Mouse (Mus musculus) small intestine, adult 2 months (tissue): ENCODE results near the gene Gm20388. TPM values are rescaled to one million over a fixed set of nuclear protein-coding genes. Genes with fewer than 3 reads are reported as not detected.

Experiments used
- H3K27ac ChIP-seq: fragments of 200-500 bp; 2 replicates; pipeline ENCODE4 v1.5.1; 2012; ENCODE audit warnings: low read depth, low read length, control low read depth, inconsistent platforms; ENCODE audit not compliant: insufficient read depth
- H3K27me3 ChIP-seq: fragments of 200-500 bp; 2 replicates; pipeline ENCODE4 v1.6.1; 2012; ENCODE audit warnings: mild to moderate bottlenecking, moderate library complexity, low read length, inconsistent platforms; ENCODE audit not compliant: control insufficient read depth, insufficient read depth
- H3K36me3 ChIP-seq: fragments of 200-500 bp; 2 replicates; pipeline ENCODE4 v1.6.1; 2012; ENCODE audit warnings: mild to moderate bottlenecking, low read length, control low read depth, inconsistent platforms; ENCODE audit not compliant: control insufficient read depth, insufficient read depth
- H3K4me1 ChIP-seq: fragments of 200-500 bp; 2 replicates; pipeline ENCODE4 v1.6.1; 2012; ENCODE audit warnings: low read length, inconsistent platforms, mixed read lengths; ENCODE audit not compliant: control insufficient read depth, insufficient read depth, insufficient read length
- H3K4me3 ChIP-seq: fragments of 200-500 bp; 2 replicates; pipeline ENCODE4 v1.5.1; 2012; ENCODE audit warnings: low read depth, mild to moderate bottlenecking, control low read depth, inconsistent platforms, low read length, moderate library complexity
- CTCF ChIP-seq: fragments of 200-500 bp; IDR thresholded peaks from 2 replicates; pipeline ENCODE4 v1.5.1; 2012; ENCODE audit warnings: low read depth, mild to moderate bottlenecking, control low read depth, inconsistent platforms, low read length, moderate library complexity, mixed read lengths; ENCODE audit not compliant: insufficient replicate concordance, insufficient read length; ENCODE audit errors: extremely low read depth
- POLR2A ChIP-seq: fragments of 200-500 bp; IDR thresholded peaks from 2 replicates; pipeline ENCODE4 v1.6.1; 2012; ENCODE audit warnings: low read depth, mild to moderate bottlenecking, control low read depth, inconsistent platforms, low read length, moderate library complexity
- WGBS: fragments of 180-500 bp; shearing (Covaris S2); methylation state at CpG from one replicate; pipeline ENCODE4 v1.1.7; 2018; 5-methylcytosine and 5-hydroxymethylcytosine counted together
- polyA plus RNA-seq: library from polyadenylated mRNA; depleted of rRNA; stranded (reverse); fragments of >200 nt; gene quantifications from 2 replicates; pipeline ENCODE4 v1.2.3, GENCODE M21; 2012

Gm20388 gene
- polyA plus RNA-seq, 1 experiment: 37.3 TPM

DNA sequence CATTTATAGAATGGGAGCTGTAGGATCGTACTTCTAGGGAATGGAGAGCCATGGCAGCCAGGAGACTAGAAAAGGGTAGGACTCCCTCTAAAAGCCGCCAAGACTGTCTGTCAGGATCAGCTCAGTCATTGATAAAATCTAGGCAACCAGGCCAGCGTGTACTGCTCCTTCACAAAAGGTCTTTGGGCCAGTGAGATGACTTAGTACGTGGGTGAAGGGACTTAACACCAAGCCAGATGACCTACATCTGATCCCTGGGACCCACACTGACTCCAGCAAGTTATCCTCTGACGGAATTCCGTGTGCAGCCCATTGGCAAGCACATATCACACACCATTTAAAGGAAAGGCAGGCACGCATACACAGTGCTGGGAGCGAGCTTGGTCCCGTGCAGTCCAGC, 96.5 kb downstream of the Gm20388 start:
- TF ChIP-seq CTCF (no peak), POLR2A (no peak)
- H3K4me3 ChIP-seq: no peak overlapping the region
- no peak overlapping the region for H3K27ac ChIP-seq
- H3K36me3 ChIP-seq: no peaks in the 10 kb centered on the region
- no peaks in the 10 kb centered on the region for H3K27me3 ChIP-seq
- H3K4me1 ChIP-seq: peaks cover 4% of the 10 kb centered on the region; the same call in 1 of the 2 replicates
- 79% methylated on average over 9 of the region's 9 CpGs for WGBS

GRCm38 (mm10) chr8:120009284-120009683, 98.6 kb downstream of the Gm20388 start:
- Histone ChIP-seq H3K36me3 (no peaks in the 10 kb centered on the region), H3K27me3 (no peaks in the 10 kb centered on the region), H3K27ac (no peak overlapping the region), H3K4me1 (peaks cover 4% of the 10 kb centered on the region; the same call in 1 of the 2 replicates), H3K4me3 (no peak overlapping the region)
- WGBS: 33% methylated on average over 6 of the region's 6 CpGs
- TF ChIP-seq POLR2A: no peak
- no peak for TF ChIP-seq CTCF

DNA sequence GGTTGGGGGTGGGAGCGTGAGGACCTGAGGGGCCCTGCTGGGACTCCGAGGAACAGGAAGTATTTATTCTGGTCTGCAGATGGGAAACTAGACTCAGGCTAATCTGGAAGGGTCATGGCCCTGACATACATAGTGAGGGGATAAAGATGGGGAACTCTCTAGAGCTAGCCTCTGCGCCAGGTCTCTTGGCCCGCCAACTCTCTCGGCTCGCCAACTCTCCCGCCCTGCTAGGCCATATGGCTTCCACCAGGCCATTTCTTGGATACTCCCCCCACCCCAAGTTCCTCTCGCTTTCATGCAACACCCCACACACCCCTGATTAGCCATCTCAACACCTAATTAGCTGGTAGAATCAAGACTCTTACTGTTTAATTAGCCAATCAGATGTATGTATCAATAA, 101.8 kb downstream of the Gm20388 start:
- Histone ChIP-seq H3K27ac (no peak overlapping the region), H3K27me3 (no peaks in the 10 kb centered on the region), H3K36me3 (no peaks in the 10 kb centered on the region; the same call in 1 of the 2 replicates), H3K4me3 (no peak overlapping the region), H3K4me1 (peaks cover 3% of the 10 kb centered on the region; the same call in 1 of the 2 replicates)
- TF ChIP-seq POLR2A: no peak
- no peak for TF ChIP-seq CTCF
- 81% methylated on average over 8 of the region's 8 CpGs for WGBS

DNA sequence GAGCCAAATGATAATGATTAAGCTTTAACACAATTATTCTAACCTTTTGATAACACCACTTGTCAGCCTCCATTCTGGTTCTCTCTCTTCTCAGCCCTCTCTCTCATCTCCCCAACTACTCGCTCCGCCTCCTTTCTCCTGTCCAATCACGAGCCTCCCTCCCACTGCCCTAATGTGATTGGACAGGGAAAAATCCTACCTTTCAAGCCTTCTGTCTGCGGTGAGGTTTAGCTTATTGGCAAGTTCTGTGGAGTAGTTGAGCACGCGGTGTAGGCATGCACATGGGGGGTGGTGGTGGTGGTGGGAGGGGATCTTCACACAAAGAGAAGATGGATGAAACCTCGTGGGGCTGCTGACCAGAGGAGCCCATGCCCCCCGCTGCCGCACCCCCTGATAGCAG, 102.3 kb downstream of the Gm20388 start:
- Histone ChIP-seq H3K27ac (no peak overlapping the region), H3K4me1 (peaks cover 3% of the 10 kb centered on the region; the same call in 1 of the 2 replicates), H3K4me3 (no peak overlapping the region), H3K27me3 (no peaks in the 10 kb centered on the region), H3K36me3 (no peaks in the 10 kb centered on the region; the same call in 1 of the 2 replicates)
- 37% methylated on average over 9 of the region's 9 CpGs for WGBS
- TF ChIP-seq CTCF: no peak
- TF ChIP-seq POLR2A: no peak

DNA sequence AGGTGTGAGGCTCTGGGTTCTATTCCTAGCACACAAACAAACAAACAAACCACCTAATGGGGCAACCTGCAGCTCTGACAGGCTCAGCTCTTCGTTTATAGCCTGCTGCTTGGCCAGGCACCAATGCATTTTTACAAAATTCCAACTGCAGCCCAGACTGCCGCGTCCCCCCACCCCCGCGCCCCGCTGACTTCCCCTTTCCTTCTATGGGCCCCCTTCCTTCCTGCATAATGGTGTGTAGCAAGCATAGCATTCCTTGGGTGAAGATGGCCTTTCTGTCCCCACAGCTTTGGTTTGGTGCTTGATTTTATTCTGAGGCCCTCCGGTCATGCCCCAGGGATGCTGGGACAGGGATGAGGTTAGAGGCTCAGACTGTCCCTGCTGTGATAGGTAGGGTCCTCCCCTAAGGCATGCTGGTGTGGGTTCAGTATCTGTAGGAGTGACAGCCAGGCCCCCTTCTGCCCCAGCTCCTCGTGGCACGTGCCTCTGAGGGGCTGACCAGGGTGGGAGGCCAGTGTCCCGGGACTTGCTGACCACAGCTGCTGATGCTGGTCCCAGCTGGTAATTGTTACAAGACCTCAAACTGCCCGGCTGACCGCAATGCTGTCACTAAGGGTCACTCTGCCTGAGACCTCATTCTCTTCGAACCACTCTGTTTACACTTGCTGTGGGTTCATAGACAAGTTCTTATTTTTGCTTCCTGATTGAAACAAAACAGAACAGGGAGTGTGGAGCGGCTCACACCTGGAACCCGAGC, 103.8 kb downstream of the Gm20388 start:
- no peak for TF ChIP-seq CTCF
- no peak for TF ChIP-seq POLR2A
- 67% methylated on average over 15 of the region's 15 CpGs for WGBS
- Histone ChIP-seq H3K27ac (no peak overlapping the region), H3K4me3 (no peak overlapping the region), H3K4me1 (peaks cover 1% of the 10 kb centered on the region; the same call in 1 of the 2 replicates), H3K27me3 (no peaks in the 10 kb centered on the region), H3K36me3 (no peaks in the 10 kb centered on the region; the same call in 1 of the 2 replicates)

- Histone ChIP-seq H3K36me3 (no peaks in the 10 kb centered on the region; the same call in 1 of the 2 replicates), H3K27ac (no peak overlapping the region), H3K4me1 (no peaks in the 10 kb centered on the region), H3K4me3 (no peak overlapping the region), H3K27me3 (no peaks in the 10 kb centered on the region)
- TF ChIP-seq CTCF: no peak
- no peak for TF ChIP-seq POLR2A
- WGBS: 81% methylated on average over 8 of the region's 8 CpGs
These were observed 105.3 kb downstream of the Gm20388 start for GRCm38 (mm10) chr8:120015916-120016315.

GRCm38 (mm10) chr8:120016424-120016823, 105.8 kb downstream of the Gm20388 start:
- Histone ChIP-seq H3K36me3 (no peaks in the 10 kb centered on the region; the same call in 1 of the 2 replicates), H3K27ac (no peak overlapping the region), H3K27me3 (no peaks in the 10 kb centered on the region), H3K4me3 (no peak overlapping the region), H3K4me1 (no peaks in the 10 kb centered on the region)
- 62% methylated on average over 7 of the region's 7 CpGs for WGBS
- no peak for TF ChIP-seq CTCF
- TF ChIP-seq POLR2A: no peak
